Mouse (Mus musculus) midbrain, embryonic 11.5 days (tissue): ENCODE data around the gene Aar2. TPM values are rescaled to one million over a fixed set of nuclear protein-coding genes. Genes with fewer than 3 reads are reported as not detected.
"Not testable (repeated sequence)": the region's sequence is repeated elsewhere in the genome, so short reads cannot be mapped to it uniquely, and the experiment has no call there.

ENCODE experiments used
- ATAC-seq: fragments of 200-750 bp; cut with Nextera tagmentation; 2 replicates; pipeline ENCODE4 v1.8.0; 2017; ENCODE audit warnings: moderate TSS enrichment, moderate library complexity; ENCODE audit not compliant: low FRiP score
- DNase-seq: peaks from one replicate; pipeline ENCODE4 v3.0.0; 2015; ENCODE audit warnings: low spot score; ENCODE audit errors: missing footprints
- H3K27ac ChIP-seq: fragments of 300-500 bp; sonication (generic); 2 replicates; pipeline ENCODE4 v1.5.1; 2014; ENCODE audit warnings: low read depth, low read length
- H3K27me3 ChIP-seq: fragments of 300-500 bp; sonication (generic); 2 replicates; pipeline ENCODE4 v1.6.1; 2014; ENCODE audit warnings: mild to moderate bottlenecking, low read length, moderate library complexity, mixed read lengths; ENCODE audit not compliant: control insufficient read depth, insufficient read depth
- H3K36me3 ChIP-seq: fragments of 300-500 bp; sonication (generic); 2 replicates; pipeline ENCODE4 v1.6.1; 2014; ENCODE audit warnings: mild to moderate bottlenecking, low read length, moderate library complexity, mixed read lengths; ENCODE audit not compliant: control insufficient read depth, insufficient read depth
- H3K4me1 ChIP-seq: fragments of 300-500 bp; sonication (generic); 2 replicates; pipeline ENCODE4 v1.6.1; 2014; ENCODE audit warnings: low read length; ENCODE audit not compliant: control insufficient read depth, insufficient read depth
- H3K4me2 ChIP-seq: fragments of 300-500 bp; sonication (generic); 2 replicates; pipeline ENCODE4 v1.6.1; 2014; ENCODE audit warnings: mild to moderate bottlenecking, moderate library complexity
- H3K4me3 ChIP-seq: fragments of 300-500 bp; sonication (generic); 2 replicates; pipeline ENCODE4 v1.5.1; 2014; ENCODE audit warnings: low read depth, low read length
- H3K9ac ChIP-seq: fragments of 300-500 bp; sonication (generic); 2 replicates; pipeline ENCODE4 v1.6.1; 2014; ENCODE audit warnings: low read length
- H3K9me3 ChIP-seq: fragments of 300-500 bp; sonication (generic); 2 replicates; pipeline ENCODE4 v1.6.1; 2016; ENCODE audit warnings: low read length; ENCODE audit not compliant: control insufficient read depth
- WGBS: fragments of 180-500 bp; shearing (Covaris S2); extraction: QIAGEN DNeasy Blood & Tissue Kit; methylation state at CpG from one replicate; pipeline ENCODE4 v1.1.7; 2014; 5-methylcytosine and 5-hydroxymethylcytosine counted together
- polyA plus RNA-seq: library from polyadenylated mRNA; unstranded; fragments of >200 nt; fragmentation: Nextera tagmentation; extraction: Ambion mirVana; gene quantifications from 2 replicates; pipeline ENCODE4 v1.2.1, GENCODE M21; 2014

The Aar2 gene
- 44.4 and 46.8 TPM in 2 replicates for polyA plus RNA-seq

GRCm38 (mm10) chr2:156547123-156547891, at the start of gene Aar2:
TSS of gene Aar2 (plus strand) at chr2:156547584.
- ATAC-seq, result peak; percentile 54
- peak within 1 kb of the TSS; percentile 70 for H3K9ac ChIP-seq
- H3K4me2 ChIP-seq, result peak within 1 kb of the TSS; percentile 85
- peak within 1 kb of the TSS; percentile 54 for H3K4me3 ChIP-seq
- WGBS, result 7% methylated on average over 39 of the region's 39 CpGs
- H3K36me3 ChIP-seq, result peaks cover 7% of the 10 kb centered on the region; the same call in 1 of the 2 replicates
- DNase-seq, result peak; percentile 100
- no peaks in the 10 kb centered on the region for H3K27me3 ChIP-seq
- peaks cover 9% of the 10 kb centered on the region for H3K4me1 ChIP-seq
- H3K9me3 ChIP-seq, result no peaks in the 10 kb centered on the region
- no peak within 1 kb of the TSS for H3K27ac ChIP-seq

DNA sequence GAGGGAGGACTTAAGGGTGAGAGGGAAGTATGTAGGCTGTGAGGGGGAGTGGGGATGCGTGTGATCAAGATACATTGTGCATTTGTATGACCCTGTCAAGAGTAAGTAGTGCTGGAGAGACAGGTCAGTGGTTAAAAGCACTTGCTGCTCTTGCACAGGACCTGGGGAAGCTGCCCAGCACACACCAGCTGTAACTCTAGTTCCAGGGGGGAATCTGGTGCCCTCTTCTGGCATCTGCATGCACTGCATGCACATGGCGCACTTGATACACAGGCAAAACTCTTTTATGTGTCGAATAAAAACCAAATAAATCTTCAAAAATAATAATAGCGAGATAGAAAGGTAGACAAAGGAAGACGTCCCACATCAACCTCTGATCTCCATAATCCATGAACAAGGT, 49.5 kb upstream of the Aar2 start:
- peaks cover 12% of the 10 kb centered on the region for H3K4me1 ChIP-seq
- no peak overlapping the region for H3K4me2 ChIP-seq
- H3K9me3 ChIP-seq, result no peaks in the 10 kb centered on the region
- no peak overlapping the region for H3K27ac ChIP-seq
- H3K36me3 ChIP-seq, result no peaks in the 10 kb centered on the region
- H3K4me3 ChIP-seq, result no peak overlapping the region
- DNase-seq, result peak; percentile 95
- 0 out of 2 replicates have a peak, but pooled peaks have one; percentile 30 for ATAC-seq
- H3K9ac ChIP-seq, result no peak overlapping the region
- WGBS, result 42% methylated on average over 5 of the region's 5 CpGs
- H3K27me3 ChIP-seq, result no peaks in the 10 kb centered on the region

GRCm38 (mm10) chr2:156501025-156501424, 46.4 kb upstream of the Aar2 start:
- WGBS, result 89% methylated on average over 1 of the region's 1 CpGs
- no peaks in the 10 kb centered on the region for H3K27me3 ChIP-seq
- H3K9ac ChIP-seq, result no peak overlapping the region
- no peak overlapping the region for H3K4me2 ChIP-seq
- ATAC-seq, result no peak
- H3K9me3 ChIP-seq, result no peaks in the 10 kb centered on the region
- no peaks in the 10 kb centered on the region for H3K36me3 ChIP-seq
- no peak overlapping the region for H3K27ac ChIP-seq
- DNase-seq, result no peak
- no peaks in the 10 kb centered on the region for H3K4me1 ChIP-seq
- H3K4me3 ChIP-seq, result no peak overlapping the region

- no peak overlapping the region for H3K4me2 ChIP-seq
- no peaks in the 10 kb centered on the region for H3K9me3 ChIP-seq
- no peak for ATAC-seq
- no peaks in the 10 kb centered on the region for H3K4me1 ChIP-seq
- H3K9ac ChIP-seq, result no peak overlapping the region
- WGBS, result 91% methylated on average over 13 of the region's 13 CpGs
- H3K36me3 ChIP-seq, result no peaks in the 10 kb centered on the region
- no peak overlapping the region for H3K27ac ChIP-seq
- H3K4me3 ChIP-seq, result no peak overlapping the region
- no peak for DNase-seq
- H3K27me3 ChIP-seq, result no peaks in the 10 kb centered on the region
Observed at GRCm38 (mm10) chr2:156505533-156505932, 41.9 kb upstream of the Aar2 start.

GRCm38 (mm10) chr2:156512028-156512427, 35.4 kb upstream of the Aar2 start:
- no peak overlapping the region for H3K4me2 ChIP-seq
- WGBS, result 87% methylated on average over 7 of the region's 7 CpGs

DNA sequence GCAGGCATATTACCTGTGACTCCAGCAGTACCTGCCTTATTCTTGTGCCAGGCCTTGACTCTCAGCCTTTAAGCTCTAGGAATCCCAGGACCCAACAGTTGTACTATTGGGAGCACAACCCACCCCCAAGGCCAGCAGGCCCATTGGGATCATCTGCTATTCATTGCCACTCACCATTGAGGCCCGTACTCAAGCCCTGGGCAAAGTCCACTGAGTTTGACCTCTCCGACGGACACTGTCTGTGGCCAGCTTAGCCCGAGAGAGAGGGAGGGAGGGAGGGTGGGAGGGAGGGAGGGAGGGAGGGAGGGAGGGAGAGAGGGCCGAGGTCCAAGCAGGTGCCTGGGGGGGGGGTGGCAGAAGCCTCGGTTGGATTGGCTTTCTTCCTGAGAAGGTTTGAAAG, 34.8 kb upstream of the Aar2 start:
- no peaks in the 10 kb centered on the region for H3K9me3 ChIP-seq
- H3K9ac ChIP-seq, result no peak overlapping the region
- H3K4me3 ChIP-seq, result no peak overlapping the region
- DNase-seq (no peak), ATAC-seq (no peak)
- 76% methylated on average over 5 of the region's 6 CpGs for WGBS
- no peak overlapping the region for H3K4me2 ChIP-seq
- H3K36me3 ChIP-seq, result no peaks in the 10 kb centered on the region
- H3K4me1 ChIP-seq, result no peaks in the 10 kb centered on the region
- no peaks in the 10 kb centered on the region for H3K27me3 ChIP-seq
- no peak overlapping the region for H3K27ac ChIP-seq

More at GRCm38 (mm10) chr2:156512028-156512427, 35.4 kb upstream of the Aar2 start:
- DNase-seq (no peak), ATAC-seq (no peak)
- Histone ChIP-seq H3K27me3 (no peaks in the 10 kb centered on the region), H3K36me3 (no peaks in the 10 kb centered on the region), H3K4me1 (no peaks in the 10 kb centered on the region), H3K4me3 (no peak overlapping the region), H3K27ac (no peak overlapping the region), H3K9ac (no peak overlapping the region), H3K9me3 (no peaks in the 10 kb centered on the region)

DNA sequence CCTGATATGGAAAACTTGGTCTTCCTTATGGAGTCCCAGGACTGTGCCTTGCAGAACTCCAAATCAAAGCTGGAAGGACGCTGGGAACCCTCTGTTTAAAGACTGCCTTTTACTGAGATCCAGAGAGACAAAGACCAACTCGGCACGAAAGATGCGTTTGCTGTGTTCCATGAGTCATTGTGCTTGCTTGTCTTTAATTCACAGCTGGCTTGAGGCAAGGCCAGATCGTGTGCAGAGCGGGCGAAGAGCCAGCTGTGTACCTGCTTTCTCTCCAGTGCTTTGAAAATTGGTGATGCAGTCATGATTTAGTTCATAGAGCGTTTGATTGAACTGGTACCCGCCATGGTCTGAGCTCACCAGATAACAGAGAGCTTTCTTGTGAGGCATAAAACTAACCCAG, 32.3 kb upstream of the Aar2 start:
- H3K9ac ChIP-seq, result no peak overlapping the region
- H3K9me3 ChIP-seq, result no peaks in the 10 kb centered on the region
- H3K4me3 ChIP-seq, result no peak overlapping the region
- ATAC-seq, result no peak
- H3K4me2 ChIP-seq, result no peak overlapping the region
- no peaks in the 10 kb centered on the region for H3K4me1 ChIP-seq
- H3K27me3 ChIP-seq, result no peaks in the 10 kb centered on the region
- no peak overlapping the region for H3K27ac ChIP-seq
- no peak for DNase-seq
- WGBS, result 91% methylated on average over 9 of the region's 9 CpGs
- 0 out of 2 replicates have a peak, but pooled peaks cover 3% of the 10 kb centered on the region for H3K36me3 ChIP-seq

- WGBS, result 28% methylated on average over 7 of the region's 7 CpGs
- H3K4me3 ChIP-seq, result no peak overlapping the region
- no peaks in the 10 kb centered on the region for H3K27me3 ChIP-seq
Observed at GRCm38 (mm10) chr2:156515565-156516185, 31.7 kb upstream of the Aar2 start.

GRCm38 (mm10) chr2:156516678-156517077, 30.7 kb upstream of the Aar2 start:
- H3K9ac ChIP-seq, H3K36me3 ChIP-seq, H3K4me1 ChIP-seq, H3K4me2 ChIP-seq, H3K27ac ChIP-seq, H3K27me3 ChIP-seq, H3K4me3 ChIP-seq, DNase-seq, H3K9me3 ChIP-seq: not testable (repeated sequence)
- 0 out of 2 replicates have a peak, but pooled peaks have one; percentile 58 for ATAC-seq
- 83% methylated on average over 2 of the region's 2 CpGs for WGBS

More at GRCm38 (mm10) chr2:156515565-156516185, 31.7 kb upstream of the Aar2 start:
- no peak overlapping the region for H3K9ac ChIP-seq
- 0 out of 2 replicates have a peak, but pooled peaks have one; percentile 44 for ATAC-seq
- H3K27ac ChIP-seq, result no peak overlapping the region
- peak; percentile 98 for DNase-seq
- H3K36me3 ChIP-seq, result 0 out of 2 replicates have a peak, but pooled peaks cover 3% of the 10 kb centered on the region
- H3K9me3 ChIP-seq, result no peaks in the 10 kb centered on the region
- H3K4me1 ChIP-seq, result no peaks in the 10 kb centered on the region
- no peak overlapping the region for H3K4me2 ChIP-seq
